Mouse (Mus musculus) spleen, adult 2 months (tissue): ENCODE measurements around the gene Nfkbib.

Experiments used
- CTCF ChIP-seq: fragments of 200-500 bp; IDR thresholded peaks from 2 replicates; pipeline ENCODE4 v1.5.1; 2011; ENCODE audit warnings: mild to moderate bottlenecking, inconsistent platforms; ENCODE audit not compliant: insufficient read depth, insufficient read length, insufficient replicate concordance; ENCODE audit errors: extremely low read depth
- POLR2A ChIP-seq: fragments of 200-500 bp; IDR thresholded peaks from 2 replicates; pipeline ENCODE4 v1.6.1; 2011; ENCODE audit warnings: low read depth, low read length, inconsistent platforms

GRCm38 (mm10) chr7:28749935-28750334, 17.4 kb downstream of the Nfkbib start:
- TF ChIP-seq POLR2A (no peak), CTCF (no peak)
